Mouse (Mus musculus) kidney, adult 2 months (tissue): ENCODE measurements at regions not wholly inside any gene's neighbourhood (a gene's known extent, or its start where the extent isn't known, plus 50 kb on each side); places are given as distances from the start of the nearest gene placed in this dataset.

Source experiments
- CTCF ChIP-seq: fragments of 200-500 bp; conservative IDR thresholded peaks from 2 replicates; pipeline ENCODE4 v1.5.1; 2011; ENCODE audit warnings: low read depth, mild to moderate bottlenecking, control low read depth, low read length, moderate library complexity, mixed read lengths; ENCODE audit not compliant: insufficient read depth, insufficient read length
- POLR2A ChIP-seq: fragments of 200-500 bp; IDR thresholded peaks from one replicate; pipeline ENCODE4 v1.6.1; 2011; ENCODE audit warnings: low read depth, low read length, control low read depth

DNA sequence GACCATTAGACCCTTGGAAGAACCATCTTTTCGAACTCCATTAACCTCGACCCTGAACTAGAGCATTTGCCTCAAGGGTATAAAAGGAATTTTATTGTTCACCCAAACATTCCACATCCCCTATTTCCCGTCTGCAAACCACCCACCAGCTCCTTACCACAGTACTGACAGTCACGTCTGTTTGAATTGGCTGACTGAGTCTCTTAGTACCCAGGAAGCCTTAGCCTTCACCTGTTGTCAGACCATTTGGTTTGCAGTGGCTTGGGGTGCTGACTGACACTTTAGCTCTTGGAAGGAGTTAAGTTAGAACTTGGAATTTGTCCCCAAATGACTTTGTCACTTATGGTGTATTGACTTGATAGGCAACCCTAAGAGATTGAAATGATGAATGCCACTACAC is 209.3 kb upstream of the Daam1 start:
- TF ChIP-seq CTCF (no peak), POLR2A (no peak)
